Comparison of ENCODE assay signal across 8 mouse cellular contexts in the genomic region with DNA sequence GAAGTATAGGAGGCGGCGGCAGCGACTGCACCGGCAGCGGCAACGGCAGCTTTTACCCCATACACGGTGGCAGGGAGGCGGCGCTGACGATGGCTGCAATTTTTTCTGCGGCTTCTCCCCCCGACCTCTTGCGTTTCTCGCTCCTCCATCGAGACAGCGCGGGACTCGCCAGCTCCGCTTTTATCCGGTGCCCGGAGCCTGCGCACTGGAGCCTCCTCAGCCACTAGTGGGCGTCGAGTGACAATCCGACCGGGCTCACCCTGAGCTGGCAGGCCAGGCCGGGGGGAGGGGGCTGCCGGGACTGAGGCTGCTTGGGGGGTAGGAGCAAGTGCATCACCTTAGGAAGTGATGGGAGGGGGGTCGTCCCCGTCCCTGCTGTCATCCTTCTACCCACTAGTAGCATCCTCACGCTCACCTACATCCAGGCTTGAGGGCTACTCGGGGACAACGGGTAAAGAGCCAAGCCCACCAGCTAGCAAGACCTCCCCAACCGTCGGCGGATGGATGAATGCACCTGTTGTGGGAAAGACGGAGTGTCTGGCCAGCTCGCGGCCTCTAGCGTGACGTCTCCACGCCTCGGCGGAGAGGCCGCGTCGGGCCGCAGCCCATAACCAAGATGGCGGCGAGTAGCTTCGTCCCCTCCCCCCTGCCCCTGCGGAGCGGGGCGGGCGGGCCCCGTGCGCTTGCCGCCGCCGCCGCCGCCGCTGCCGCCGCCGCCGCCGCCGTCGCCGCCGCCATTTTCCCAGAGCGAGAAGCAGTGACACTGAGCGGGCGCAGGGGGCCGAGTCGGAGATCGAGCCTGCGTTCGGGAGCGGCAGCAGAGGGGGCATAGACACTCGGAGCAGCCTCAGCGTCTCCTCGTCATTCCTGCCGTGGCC. TPM values are rescaled to one million over a fixed set of nuclear protein-coding genes. Genes with fewer than 3 reads are reported as not detected.
DNase-seq lines count a peak whose midpoint lies in the region; ATAC-seq and TF ChIP-seq lines count a peak whose summit lies in the region.

A gene (plus strand): TSS at position 722 of the 878 bp plus-strand sequence.

- H3K27ac ChIP-seq in MEL (ENCODE audit: control insufficient read depth, low read depth, low read length), result peak within 1 kb of the TSS; percentile 98
- H3K27ac ChIP-seq in forebrain, embryonic 16.5 days (ENCODE audit: low read length), result peak within 1 kb of the TSS; percentile 98
- H3K27ac ChIP-seq in layer of hippocampus, adult 2 months, result peak within 1 kb of the TSS; percentile 100
- H3K27ac ChIP-seq in neural tube, embryonic 15.5 days (replicated peaks), result peak within 1 kb of the TSS; percentile 100

- peaks cover 63% of the 10 kb centered on the region for H3K79me2 ChIP-seq in MEL (ENCODE audit: control insufficient read depth, insufficient read depth, low read length, poor library complexity)

- H3K27me3 ChIP-seq in MEL (ENCODE audit: control insufficient read depth in 1 of 2, insufficient read depth in 2 of 2, low read length in 2 of 2), result no peaks in the 10 kb centered on the region
- no peaks in the 10 kb centered on the region for H3K27me3 ChIP-seq in forebrain, embryonic 16.5 days (replicated peaks; ENCODE audit: control insufficient read depth, insufficient read depth, low read length)
- H3K27me3 ChIP-seq in neural tube, embryonic 15.5 days (replicated peaks), result no peaks in the 10 kb centered on the region

- peak within 1 kb of the TSS; percentile 95 for H3K9ac ChIP-seq in MEL (ENCODE audit: control insufficient read depth, low read depth, low read length, poor library complexity, severe bottlenecking)
- peak within 1 kb of the TSS; percentile 100 for H3K9ac ChIP-seq in forebrain, embryonic 16.5 days (replicated peaks; ENCODE audit: low read depth, low read length)
- H3K9ac ChIP-seq in neural tube, embryonic 15.5 days (replicated peaks), result peak within 1 kb of the TSS; percentile 100

- peak within 1 kb of the TSS; percentile 87 to 90 for H3K4me3 ChIP-seq in MEL (ENCODE audit: control insufficient read depth in 1 of 2, insufficient read depth in 1 of 2, low read depth in 2 of 2, low read length in 2 of 2)
- H3K4me3 ChIP-seq in forebrain, embryonic 16.5 days (replicated peaks; ENCODE audit: low read length), result peak within 1 kb of the TSS; percentile 100
- peak within 1 kb of the TSS; percentile 97 for H3K4me3 ChIP-seq in layer of hippocampus, adult 2 months
- H3K4me3 ChIP-seq in lung, adult 2 months (replicated peaks; ENCODE audit: extremely low read depth, low read depth, low read length), result peak within 1 kb of the TSS; percentile 99
- peak within 1 kb of the TSS; percentile 81 for H3K4me3 ChIP-seq in neural tube, embryonic 15.5 days (replicated peaks)

- no peaks in the 10 kb centered on the region for H3K9me3 ChIP-seq in MEL (replicated peaks; ENCODE audit: insufficient read depth, low read length)
- H3K9me3 ChIP-seq in forebrain, embryonic 16.5 days (ENCODE audit: control insufficient read depth, low read length), result no peaks in the 10 kb centered on the region
- H3K9me3 ChIP-seq in neural tube, embryonic 15.5 days (replicated peaks), result no peaks in the 10 kb centered on the region

- TF ChIP-seq RAD21 in MEL (IDR thresholded peaks at IDR 0.05; ENCODE audit: low read depth, low read length), result no peak; the same call in 1 of the 2 replicates

- intact Hi-C loops in heart, postnatal 25 days (cut with DNase I), result no loop called here

- TF ChIP-seq CTCF in MEL (IDR thresholded peaks at IDR 0.05 in 2 of 3, conservative IDR thresholded peaks at IDR 0.05 in 1 of 3; ENCODE audit: control insufficient read depth in 1 of 3, insufficient read depth in 1 of 3, low read depth in 2 of 3, low read length in 3 of 3, poor library complexity in 1 of 3, severe bottlenecking in 1 of 3), result peak in 2 of 3 experiments; percentile 34 to 65; a peak in 4 of 6 replicates
- TF ChIP-seq CTCF in layer of hippocampus, adult 2 months (conservative IDR thresholded peaks at IDR 0.05), result peak; percentile 73
- TF ChIP-seq CTCF in lung, adult 2 months (IDR thresholded peaks at IDR 0.05; ENCODE audit: insufficient read depth, low read length), result 0 out of 2 replicates have a peak, but pooled peaks have one; percentile 19

- DNase-seq in MEL (ENCODE audit: low read depth, low spot score), result peak; percentile 91
- DNase-seq in cerebellum, adult 18-20 months, result peak; percentile 92 to 93
- DNase-seq in heart, postnatal 25 days (ENCODE audit: low spot score), result peak; percentile 86
- DNase-seq in layer of hippocampus, adult 2 months (ENCODE audit: low spot score in 2 of 2), result peak; percentile 90 to 92
- peak; percentile 93 for DNase-seq in lung, adult 2 months
- peak; percentile 96 for DNase-seq in testis, postnatal 10 days (ENCODE audit: low spot score)

- peak within 1 kb of the TSS; percentile 71 for H3K4me2 ChIP-seq in forebrain, embryonic 16.5 days (ENCODE audit: low read length)
- peak within 1 kb of the TSS; percentile 71 for H3K4me2 ChIP-seq in neural tube, embryonic 15.5 days

- under 1% methylated on average over 80 of the region's 85 CpGs for WGBS in forebrain, embryonic 16.5 days
- 1% methylated on average over 85 of the region's 85 CpGs for WGBS in lung, adult 2 months
- under 1% methylated on average over 75 of the region's 85 CpGs for WGBS in neural tube, embryonic 15.5 days

- peaks cover 6 to 33% of the 10 kb centered on the region in 2 experiments for H3K4me1 ChIP-seq in MEL (ENCODE audit: control insufficient read depth in 1 of 2, insufficient read depth in 2 of 2, low read length in 2 of 2)
- H3K4me1 ChIP-seq in forebrain, embryonic 16.5 days (replicated peaks; ENCODE audit: control insufficient read depth, insufficient read depth, low read length), result peaks cover 8% of the 10 kb centered on the region
- peaks cover 2% of the 10 kb centered on the region; the same call in 1 of the 2 replicates for H3K4me1 ChIP-seq in lung, adult 2 months (ENCODE audit: control insufficient read depth, insufficient read depth, low read length)
- H3K4me1 ChIP-seq in neural tube, embryonic 15.5 days, result peaks cover 22% of the 10 kb centered on the region

- H3K36me3 ChIP-seq in MEL (ENCODE audit: control insufficient read depth in 1 of 2, insufficient read depth in 2 of 2, low read length in 2 of 2), result peaks cover 2 to 37% of the 10 kb centered on the region in 2 experiments; a peak in 3 of 4 replicates
- no peaks in the 10 kb centered on the region for H3K36me3 ChIP-seq in forebrain, embryonic 16.5 days (ENCODE audit: control insufficient read depth, insufficient read depth)
- H3K36me3 ChIP-seq in neural tube, embryonic 15.5 days, result no peaks in the 10 kb centered on the region

- peak; percentile 76 for ATAC-seq in forebrain, embryonic 16.5 days
- peak; percentile 83 for ATAC-seq in neural tube, embryonic 15.5 days (ENCODE audit: low FRiP score)

- peak; percentile 73 to 89; a peak in 3 of 4 replicates for TF ChIP-seq POLR2A in MEL (IDR thresholded peaks at IDR 0.05; ENCODE audit: control insufficient read depth in 1 of 2, insufficient read depth in 1 of 2, low read depth in 1 of 2, low read length in 2 of 2, poor library complexity in 1 of 2)
- TF ChIP-seq POLR2A in lung, adult 2 months (IDR thresholded peaks at IDR 0.05; ENCODE audit: borderline replicate concordance, extremely low read depth, low read depth, low read length), result peak; percentile 71

- peak; percentile 13 to 21; a peak in 2 of 4 replicates for TF ChIP-seq EP300 in MEL (IDR thresholded peaks at IDR 0.05; ENCODE audit: low read depth in 1 of 2, low read length in 2 of 2)

TF ChIP-seq in MEL, 35 proteins besides CTCF, POLR2A, EP300 and RAD21 (continues in another document):
- TF ChIP-seq USF1 (IDR thresholded peaks at IDR 0.05; ENCODE audit: low read depth, low read length), result no peak; the same call in 1 of the 2 replicates
- TF ChIP-seq NELFE (IDR thresholded peaks at IDR 0.05; ENCODE audit: low read depth, low read length), result peak; percentile 87
- peak; percentile 85 for TF ChIP-seq HCFC1 (IDR thresholded peaks at IDR 0.05; ENCODE audit: low read depth, low read length)
- TF ChIP-seq TBP (IDR thresholded peaks at IDR 0.05; ENCODE audit: low read depth, low read length), result no peak; the same call in 1 of the 2 replicates
- TF ChIP-seq ZMIZ1 (IDR thresholded peaks at IDR 0.05; ENCODE audit: low read depth, low read length), result peak; percentile 75
- no peak for TF ChIP-seq GATA1 (IDR thresholded peaks at IDR 0.05; ENCODE audit: low read depth, low read length)
- TF ChIP-seq SIN3A (IDR thresholded peaks at IDR 0.05; ENCODE audit: low read length), result peak; percentile 81
- TF ChIP-seq KAT2A (conservative IDR thresholded peaks at IDR 0.05; ENCODE audit: low read depth, low read length), result peak; percentile 60
- TF ChIP-seq MAX (IDR thresholded peaks at IDR 0.05; ENCODE audit: low read length), result peak; percentile 69
- TF ChIP-seq CHD1 (IDR thresholded peaks at IDR 0.05; ENCODE audit: low read depth, low read length), result peak; percentile 96
- TF ChIP-seq MXI1 (IDR thresholded peaks at IDR 0.05; ENCODE audit: low read depth, low read length), result peak; percentile 77
- TF ChIP-seq ZC3H11A (IDR thresholded peaks at IDR 0.05; ENCODE audit: low read depth, low read length), result no peak
- no peak for TF ChIP-seq TAL1 (IDR thresholded peaks at IDR 0.05; ENCODE audit: low read length)
- TF ChIP-seq MYC (IDR thresholded peaks at IDR 0.05; ENCODE audit: low read depth, low read length), result peak; percentile 43
- TF ChIP-seq ZNF384 (IDR thresholded peaks at IDR 0.05; ENCODE audit: low read depth, low read length), result no peak
- TF ChIP-seq E2F4 (IDR thresholded peaks at IDR 0.05; ENCODE audit: borderline replicate concordance, low read depth, low read length), result peak; percentile 69; the same call in 1 of the 2 replicates
- TF ChIP-seq NRF1 (IDR thresholded peaks at IDR 0.05; ENCODE audit: insufficient read depth, low read depth, low read length, poor library complexity, severe bottlenecking), result peak; percentile 82
- peak; percentile 45 for TF ChIP-seq CHD2 (IDR thresholded peaks at IDR 0.05; ENCODE audit: low read length)
- TF ChIP-seq ETS1 (IDR thresholded peaks at IDR 0.05; ENCODE audit: low read depth, low read length), result peak; percentile 45
- TF ChIP-seq SMC3 (IDR thresholded peaks at IDR 0.05; ENCODE audit: low read depth, low read length), result peak; percentile 5; the same call in 1 of the 2 replicates
- TF ChIP-seq MEF2A (IDR thresholded peaks at IDR 0.05; ENCODE audit: extremely low read depth, insufficient replicate concordance, low read depth, low read length, poor library complexity, severe bottlenecking), result no peak

RNA-seq across cellular contexts. Expression of the gene that starts here (rescaled TPM):
- 16.2 and 21.5 TPM in 2 replicates for total RNA-seq in MEL (2012; rRNA removed)
- polyA plus RNA-seq in MEL (2012; ENCODE audit: insufficient read depth in 1 of 2, insufficient read length in 2 of 2, low read depth in 1 of 2, low replicate concordance in 2 of 2, missing spikeins in 1 of 2), result 10 to 100 TPM; 29.3 to 75.6 TPM
- polyA plus RNA-seq in forebrain, embryonic 16.5 days (2015; fragmentation: Nextera tagmentation; extraction: Ambion mirVana), result 198 and 209 TPM in 2 replicates
- 10 to 100 TPM; 40.0 to 52.3 TPM for total RNA-seq in heart, postnatal 25 days (2021)
- total RNA-seq in layer of hippocampus, adult 2 months (2021), result 10 to 100 TPM; 90.6 to 93.1 TPM
- 22.2 and 22.9 TPM in 2 replicates for polyA plus RNA-seq in lung, adult 2 months (2012; rRNA removed)
- 137 and 147 TPM in 2 replicates for polyA plus RNA-seq in neural tube, embryonic 15.5 days (2015; fragmentation: Nextera tagmentation; extraction: Ambion mirVana)

Comparison
In these comparisons a context has a peak if more than half of its experiments do, and no peak if none do; other contexts are left out.
1. Peak in every context shown above with its lines: DNase-seq, ATAC-seq, H3K4me3 ChIP-seq and H3K27ac ChIP-seq.
2. CTCF ChIP-seq: peak in every context shown above with its lines; median percentile 73 in layer of hippocampus, adult 2 months; 50 in MEL; 19 in lung, adult 2 months.